Mouse (Mus musculus): ENCODE measurements around the gene Rasgef1b. TPM values are rescaled to one million over a fixed set of nuclear protein-coding genes. Genes with fewer than 3 reads are reported as not detected.

Rasgef1b gene
- polyA plus RNA-seq, 1 experiment from 2014 or later = 7.3 TPM

- H3K27ac ChIP-seq (ENCODE audit: low read length) = no peak overlapping the region
- H3K9me3 ChIP-seq (ENCODE audit: control insufficient read depth, low read length) = no peaks in the 10 kb centered on the region
- H3K4me1 ChIP-seq (ENCODE audit: control insufficient read depth, insufficient read depth, low read length) = no peaks in the 10 kb centered on the region
- H3K4me2 ChIP-seq (ENCODE audit: low read depth, low read length) = no peak overlapping the region
- no peak overlapping the region for H3K4me3 ChIP-seq (ENCODE audit: low read length)
- H3K36me3 ChIP-seq (ENCODE audit: control insufficient read depth, insufficient read depth, low read length) = no peaks in the 10 kb centered on the region
- WGBS = 80% methylated on average over 4 of the region's 4 CpGs
- H3K9ac ChIP-seq (ENCODE audit: low read depth, low read length) = no peak overlapping the region
- H3K27me3 ChIP-seq (replicated peaks; ENCODE audit: control insufficient read depth, insufficient read depth, low read length) = no peaks in the 10 kb centered on the region
- no peak for ATAC-seq
These were observed 257.1 kb downstream of the Rasgef1b start for GRCm38 (mm10) chr5:99471790-99472189.

DNA sequence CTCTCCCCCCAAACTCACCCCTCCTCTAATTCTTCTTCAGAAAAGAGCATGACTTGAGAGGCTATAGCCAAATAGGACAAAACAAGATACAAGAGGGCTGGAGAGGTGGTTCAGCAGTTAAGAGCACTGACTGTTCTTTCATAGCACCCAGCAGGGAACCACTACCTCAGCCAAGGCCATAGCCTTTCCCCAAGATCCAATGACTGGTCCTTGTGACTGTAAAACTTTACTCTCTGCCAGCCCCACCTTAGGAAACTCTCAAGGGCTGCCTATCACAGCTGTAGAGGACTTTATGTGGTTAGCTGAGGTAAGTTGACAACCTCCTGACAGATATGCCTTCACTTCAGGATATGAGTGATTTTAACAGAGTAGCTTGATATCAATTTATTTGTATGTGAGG, 258.3 kb downstream of the Rasgef1b start:
- Histone ChIP-seq H3K27ac (ENCODE audit: low read length) (no peak overlapping the region), H3K9ac (ENCODE audit: low read depth, low read length) (no peak overlapping the region), H3K9me3 (ENCODE audit: control insufficient read depth, low read length) (no peaks in the 10 kb centered on the region), H3K27me3 (replicated peaks; ENCODE audit: control insufficient read depth, insufficient read depth, low read length) (no peaks in the 10 kb centered on the region), H3K4me2 (ENCODE audit: low read depth, low read length) (no peak overlapping the region), H3K36me3 (ENCODE audit: control insufficient read depth, insufficient read depth, low read length) (no peaks in the 10 kb centered on the region), H3K4me1 (ENCODE audit: control insufficient read depth, insufficient read depth, low read length) (no peaks in the 10 kb centered on the region), H3K4me3 (ENCODE audit: low read length) (no peak overlapping the region)
- no peak for ATAC-seq

DNA sequence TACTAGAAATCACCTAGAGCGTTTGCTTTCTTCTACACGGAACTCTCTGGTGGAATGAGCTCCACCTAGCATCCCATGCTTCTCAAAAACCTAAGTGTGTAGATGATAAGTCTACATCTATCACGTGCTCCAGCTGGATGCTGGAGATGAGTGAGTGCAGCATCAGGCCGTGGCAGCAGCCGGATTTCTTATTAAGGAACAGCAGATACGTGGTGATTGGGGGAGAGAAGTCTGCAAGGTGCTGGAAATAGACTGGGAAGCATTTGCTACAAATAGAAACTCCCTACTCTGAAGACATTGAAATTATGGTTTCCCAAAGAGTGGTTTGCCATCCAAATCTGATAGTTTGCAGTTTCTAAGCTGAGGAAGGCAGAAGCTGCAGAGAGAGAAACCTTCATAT, 269.9 kb downstream of the Rasgef1b start:
- Histone ChIP-seq H3K36me3 (ENCODE audit: control insufficient read depth, insufficient read depth, low read length) (no peaks in the 10 kb centered on the region), H3K4me1 (ENCODE audit: control insufficient read depth, insufficient read depth, low read length) (no peaks in the 10 kb centered on the region), H3K9me3 (ENCODE audit: control insufficient read depth, low read length) (no peaks in the 10 kb centered on the region), H3K9ac (ENCODE audit: low read depth, low read length) (no peak overlapping the region), H3K27me3 (replicated peaks; ENCODE audit: control insufficient read depth, insufficient read depth, low read length) (no peaks in the 10 kb centered on the region), H3K4me2 (ENCODE audit: low read depth, low read length) (no peak overlapping the region), H3K27ac (ENCODE audit: low read length) (no peak overlapping the region), H3K4me3 (ENCODE audit: low read length) (no peak overlapping the region)
- no peak for ATAC-seq
- whole genome bisulfite sequencing = 80% methylated on average over 6 of the region's 6 CpGs

DNA sequence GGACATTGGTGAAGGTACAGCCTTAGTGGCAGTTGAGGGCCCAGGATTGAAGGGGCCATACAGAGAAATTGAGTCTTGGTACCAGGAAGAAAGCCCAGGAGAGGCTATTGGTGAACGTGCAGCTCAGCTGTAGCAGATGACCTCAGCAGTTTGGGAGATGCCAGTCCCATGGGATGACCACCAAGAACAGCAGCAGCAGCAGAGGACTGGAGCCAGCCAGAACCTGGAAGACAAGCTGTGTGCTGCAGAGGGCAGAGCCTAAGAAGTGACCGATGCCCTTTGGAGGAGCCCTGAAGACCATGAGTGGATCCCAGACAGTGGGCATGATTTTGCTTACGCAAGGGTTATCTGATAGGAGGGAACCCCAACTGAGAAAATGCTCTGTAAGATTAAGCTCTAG, 271.6 kb downstream of the Rasgef1b start:
- Histone ChIP-seq H3K4me1 (ENCODE audit: control insufficient read depth, insufficient read depth, low read length) (no peaks in the 10 kb centered on the region), H3K27me3 (replicated peaks; ENCODE audit: control insufficient read depth, insufficient read depth, low read length) (no peaks in the 10 kb centered on the region), H3K4me3 (ENCODE audit: low read length) (no peak overlapping the region), H3K27ac (ENCODE audit: low read length) (no peak overlapping the region), H3K4me2 (ENCODE audit: low read depth, low read length) (no peak overlapping the region), H3K9ac (ENCODE audit: low read depth, low read length) (no peak overlapping the region), H3K9me3 (ENCODE audit: control insufficient read depth, low read length) (no peaks in the 10 kb centered on the region), H3K36me3 (ENCODE audit: control insufficient read depth, insufficient read depth, low read length) (no peaks in the 10 kb centered on the region)
- 94% methylated on average over 3 of the region's 3 CpGs for WGBS
- no peak for ATAC-seq

GRCm38 (mm10) chr5:99451939-99452338, 276.9 kb downstream of the Rasgef1b start:
- H3K9ac ChIP-seq (ENCODE audit: low read depth, low read length) = no peak overlapping the region
- H3K36me3 ChIP-seq (ENCODE audit: control insufficient read depth, insufficient read depth, low read length) = no peaks in the 10 kb centered on the region
- no peaks in the 10 kb centered on the region for H3K27me3 ChIP-seq (replicated peaks; ENCODE audit: control insufficient read depth, insufficient read depth, low read length)
- 46% methylated on average over 2 of the region's 2 CpGs for WGBS
- no peak overlapping the region for H3K4me2 ChIP-seq (ENCODE audit: low read depth, low read length)
- ATAC-seq = no peak
- H3K27ac ChIP-seq (ENCODE audit: low read length) = no peak overlapping the region
- no peaks in the 10 kb centered on the region for H3K9me3 ChIP-seq (ENCODE audit: control insufficient read depth, low read length)
- H3K4me3 ChIP-seq (ENCODE audit: low read length) = no peak overlapping the region
- no peaks in the 10 kb centered on the region for H3K4me1 ChIP-seq (ENCODE audit: control insufficient read depth, insufficient read depth, low read length)

DNA sequence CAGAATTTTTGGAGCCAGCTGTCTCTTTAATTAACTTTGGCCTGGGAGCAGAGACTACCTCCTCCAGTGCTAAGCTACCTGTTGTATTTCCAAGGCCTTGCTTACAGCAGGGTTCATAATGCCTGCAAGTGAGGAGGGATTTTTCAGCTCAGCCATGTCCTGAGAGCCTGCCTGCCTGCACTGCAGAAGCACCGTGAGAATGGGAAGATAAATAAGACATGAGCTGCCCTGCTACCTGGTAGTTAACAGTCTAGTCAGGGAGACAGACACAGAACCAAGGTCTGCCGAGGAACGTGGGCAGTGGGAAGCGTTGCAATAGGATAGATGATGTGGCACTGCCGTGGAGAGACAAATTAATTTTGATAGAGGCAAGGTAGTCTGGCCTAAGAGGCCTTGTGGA, 277.4 kb downstream of the Rasgef1b start:
- no peak for ATAC-seq
- 43% methylated on average over 5 of the region's 5 CpGs for WGBS

GRCm38 (mm10) chr5:99450994-99451393, 277.9 kb downstream of the Rasgef1b start:
- Histone ChIP-seq H3K27ac (ENCODE audit: low read length) (no peak overlapping the region), H3K27me3 (replicated peaks; ENCODE audit: control insufficient read depth, insufficient read depth, low read length) (no peaks in the 10 kb centered on the region), H3K36me3 (ENCODE audit: control insufficient read depth, insufficient read depth, low read length) (no peaks in the 10 kb centered on the region), H3K4me3 (ENCODE audit: low read length) (no peak overlapping the region), H3K4me2 (ENCODE audit: low read depth, low read length) (no peak overlapping the region), H3K4me1 (ENCODE audit: control insufficient read depth, insufficient read depth, low read length) (no peaks in the 10 kb centered on the region), H3K9me3 (ENCODE audit: control insufficient read depth, low read length) (no peaks in the 10 kb centered on the region), H3K9ac (ENCODE audit: low read depth, low read length) (no peak overlapping the region)
- no peak for ATAC-seq
- 49% methylated on average over 4 of the region's 4 CpGs for WGBS

More for the DNA sequence above, 277.4 kb downstream of the Rasgef1b start:
- Histone ChIP-seq H3K4me2 (ENCODE audit: low read depth, low read length) (no peak overlapping the region), H3K9me3 (ENCODE audit: control insufficient read depth, low read length) (no peaks in the 10 kb centered on the region), H3K36me3 (ENCODE audit: control insufficient read depth, insufficient read depth, low read length) (no peaks in the 10 kb centered on the region), H3K4me1 (ENCODE audit: control insufficient read depth, insufficient read depth, low read length) (no peaks in the 10 kb centered on the region), H3K27me3 (replicated peaks; ENCODE audit: control insufficient read depth, insufficient read depth, low read length) (no peaks in the 10 kb centered on the region), H3K4me3 (ENCODE audit: low read length) (no peak overlapping the region), H3K9ac (ENCODE audit: low read depth, low read length) (no peak overlapping the region), H3K27ac (ENCODE audit: low read length) (no peak overlapping the region)

- Histone ChIP-seq H3K27me3 (replicated peaks; ENCODE audit: control insufficient read depth, insufficient read depth, low read length) (no peaks in the 10 kb centered on the region), H3K36me3 (ENCODE audit: control insufficient read depth, insufficient read depth, low read length) (no peaks in the 10 kb centered on the region), H3K4me2 (ENCODE audit: low read depth, low read length) (no peak overlapping the region), H3K9ac (ENCODE audit: low read depth, low read length) (no peak overlapping the region), H3K9me3 (ENCODE audit: control insufficient read depth, low read length) (no peaks in the 10 kb centered on the region), H3K4me1 (ENCODE audit: control insufficient read depth, insufficient read depth, low read length) (no peaks in the 10 kb centered on the region), H3K27ac (ENCODE audit: low read length) (no peak overlapping the region), H3K4me3 (ENCODE audit: low read length) (no peak overlapping the region)
- no peak for ATAC-seq
- 59% methylated on average over 3 of the region's 3 CpGs for WGBS
These were observed 278.4 kb downstream of the Rasgef1b start for GRCm38 (mm10) chr5:99450463-99450862.

DNA sequence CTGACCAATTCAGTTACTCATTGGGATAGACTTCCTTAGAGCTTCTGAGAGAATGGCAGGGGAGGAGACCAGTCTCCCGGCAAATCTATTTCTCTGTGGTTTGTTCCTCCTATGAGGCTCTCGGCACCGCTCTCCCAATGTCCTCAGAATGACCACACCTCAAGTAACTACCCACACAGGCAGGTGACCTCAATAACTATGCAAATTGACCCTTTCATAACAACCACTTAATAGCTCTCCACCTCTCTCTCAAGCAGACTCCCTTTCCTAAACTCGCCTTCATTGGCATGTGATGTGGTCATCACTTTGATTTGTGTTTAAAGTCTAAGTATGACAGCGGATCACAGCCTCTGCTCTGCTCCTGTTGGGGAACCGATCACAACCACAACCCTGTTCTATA, 281.4 kb downstream of the Rasgef1b start:
- no peak for ATAC-seq
- Histone ChIP-seq H3K27ac (ENCODE audit: low read length) (no peak overlapping the region), H3K9ac (ENCODE audit: low read depth, low read length) (no peak overlapping the region), H3K9me3 (ENCODE audit: control insufficient read depth, low read length) (no peaks in the 10 kb centered on the region), H3K36me3 (ENCODE audit: control insufficient read depth, insufficient read depth, low read length) (no peaks in the 10 kb centered on the region), H3K4me2 (ENCODE audit: low read depth, low read length) (no peak overlapping the region), H3K27me3 (replicated peaks; ENCODE audit: control insufficient read depth, insufficient read depth, low read length) (no peaks in the 10 kb centered on the region), H3K4me3 (ENCODE audit: low read length) (no peak overlapping the region), H3K4me1 (ENCODE audit: control insufficient read depth, insufficient read depth, low read length) (no peaks in the 10 kb centered on the region)
- 84% methylated on average over 6 of the region's 6 CpGs for WGBS

- H3K4me2 ChIP-seq (ENCODE audit: low read depth, low read length) = no peak overlapping the region
- ATAC-seq = no peak
- H3K9me3 ChIP-seq (ENCODE audit: control insufficient read depth, low read length) = no peaks in the 10 kb centered on the region
- no peaks in the 10 kb centered on the region for H3K4me1 ChIP-seq (ENCODE audit: control insufficient read depth, insufficient read depth, low read length)
- H3K9ac ChIP-seq (ENCODE audit: low read depth, low read length) = no peak overlapping the region
- no peak overlapping the region for H3K4me3 ChIP-seq (ENCODE audit: low read length)
- H3K36me3 ChIP-seq (ENCODE audit: control insufficient read depth, insufficient read depth, low read length) = no peaks in the 10 kb centered on the region
- no peaks in the 10 kb centered on the region for H3K27me3 ChIP-seq (replicated peaks; ENCODE audit: control insufficient read depth, insufficient read depth, low read length)
- 81% methylated on average over 5 of the region's 5 CpGs for WGBS
- no peak overlapping the region for H3K27ac ChIP-seq (ENCODE audit: low read length)
These were observed 283.6 kb downstream of the Rasgef1b start for GRCm38 (mm10) chr5:99445242-99445641.
